Mouse (Mus musculus) cerebellum, postnatal 25 days (tissue): ENCODE results near the gene Prl2c5.
"Not testable (repeated sequence)": the region's sequence is repeated elsewhere in the genome, so short reads cannot be mapped to it uniquely, and the experiment has no call there.

ENCODE experiments used
- DNase-seq, 2 experiments: peaks; one replicate each; pipeline ENCODE4 v3.0.0; 2021; ENCODE audit warnings: mixed read lengths in 2 of 2

Gene Prl2c5

GRCm38 (mm10) chr13:13182415-13182814 lies at the start of gene Prl2c5:
Gene Prl2c5 (plus strand): TSS chr13:13182715.
- not testable (repeated sequence) for DNase-seq

DNA sequence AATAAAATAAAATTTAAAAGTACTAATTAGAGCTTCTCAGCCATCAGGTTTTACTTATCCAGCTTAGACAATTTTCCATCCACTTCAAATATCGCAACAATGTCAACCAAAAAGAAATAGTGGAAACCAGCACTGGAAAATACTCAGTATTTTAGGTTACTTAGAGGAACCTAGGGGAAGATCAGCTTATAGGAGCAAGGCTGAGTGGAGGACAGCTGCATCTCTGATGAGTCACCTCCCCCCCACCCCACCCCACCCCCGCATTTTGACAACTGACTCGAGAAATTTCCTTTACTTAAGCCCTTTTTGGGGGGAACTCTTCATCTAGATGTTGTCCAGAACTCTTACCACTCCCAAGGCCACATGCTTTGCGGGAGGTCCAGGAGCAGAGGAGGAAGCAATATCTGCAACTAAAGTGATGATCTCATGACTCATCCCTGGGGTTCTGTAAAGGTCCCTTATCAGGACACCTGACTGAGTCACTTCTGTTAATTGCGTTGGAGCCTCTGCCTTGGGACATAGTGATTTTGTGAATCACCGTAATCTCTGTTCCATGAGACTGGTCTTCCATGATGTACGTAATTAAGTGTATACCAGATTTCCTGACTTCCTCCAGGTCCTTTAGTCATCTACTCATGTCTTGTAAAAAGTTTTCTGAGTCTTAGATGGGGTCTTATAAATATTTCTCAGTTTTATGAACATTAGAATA lies 19.6 kb upstream of the Prl2c5 start:
- not testable (repeated sequence) for DNase-seq

GRCm38 (mm10) chr13:13168631-13169030 lies 13.9 kb upstream of the Prl2c5 start:
- DNase-seq = not testable (repeated sequence)

- not testable (repeated sequence) for DNase-seq
Measured at GRCm38 (mm10) chr13:13173616-13174136, 8.8 kb upstream of the Prl2c5 start.

GRCm38 (mm10) chr13:13175736-13176135 lies 6.8 kb upstream of the Prl2c5 start:
- not testable (repeated sequence) for DNase-seq

DNA sequence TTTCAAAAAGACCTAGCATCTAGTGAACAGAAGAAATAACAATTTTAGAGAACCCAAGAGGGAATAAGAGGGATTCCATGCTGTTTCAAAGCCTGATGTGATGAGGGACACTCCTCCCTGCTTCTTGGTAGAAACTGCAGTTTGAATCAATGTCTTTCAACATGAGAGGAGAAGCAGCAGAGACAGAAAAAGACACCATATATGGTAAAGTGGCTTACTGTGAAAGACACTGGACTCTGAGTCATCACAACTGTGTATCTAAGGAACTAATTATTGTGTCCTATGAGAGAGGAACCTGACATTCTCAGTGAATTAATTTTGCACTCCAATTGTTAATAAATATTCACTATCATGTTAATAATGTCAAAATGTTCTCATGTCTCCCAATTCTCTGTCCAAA lies 28.7 kb downstream of the Prl2c5 start:
- not testable (repeated sequence) for DNase-seq

GRCm38 (mm10) chr13:13216363-13216762 lies 33.8 kb downstream of the Prl2c5 start:
- not testable (repeated sequence) for DNase-seq

GRCm38 (mm10) chr13:13220231-13220630 lies 37.7 kb downstream of the Prl2c5 start:
- DNase-seq = not testable (repeated sequence)

- peak; percentile 22 to 66 for DNase-seq
Measured at GRCm38 (mm10) chr13:13237456-13237855, 54.9 kb downstream of the Prl2c5 start.
